Mouse (Mus musculus) MN1 (cell line): ENCODE data around the gene Cdk19.
"Not testable (repeated sequence)": the region's sequence is repeated elsewhere in the genome, so short reads cannot be mapped to it uniquely, and the experiment has no call there.

Experiments used
- DNase-seq: peaks from one replicate; pipeline ENCODE4 v3.0.0-alpha.2; 2016; ENCODE audit warnings: low spot score

Gene Cdk19

DNA sequence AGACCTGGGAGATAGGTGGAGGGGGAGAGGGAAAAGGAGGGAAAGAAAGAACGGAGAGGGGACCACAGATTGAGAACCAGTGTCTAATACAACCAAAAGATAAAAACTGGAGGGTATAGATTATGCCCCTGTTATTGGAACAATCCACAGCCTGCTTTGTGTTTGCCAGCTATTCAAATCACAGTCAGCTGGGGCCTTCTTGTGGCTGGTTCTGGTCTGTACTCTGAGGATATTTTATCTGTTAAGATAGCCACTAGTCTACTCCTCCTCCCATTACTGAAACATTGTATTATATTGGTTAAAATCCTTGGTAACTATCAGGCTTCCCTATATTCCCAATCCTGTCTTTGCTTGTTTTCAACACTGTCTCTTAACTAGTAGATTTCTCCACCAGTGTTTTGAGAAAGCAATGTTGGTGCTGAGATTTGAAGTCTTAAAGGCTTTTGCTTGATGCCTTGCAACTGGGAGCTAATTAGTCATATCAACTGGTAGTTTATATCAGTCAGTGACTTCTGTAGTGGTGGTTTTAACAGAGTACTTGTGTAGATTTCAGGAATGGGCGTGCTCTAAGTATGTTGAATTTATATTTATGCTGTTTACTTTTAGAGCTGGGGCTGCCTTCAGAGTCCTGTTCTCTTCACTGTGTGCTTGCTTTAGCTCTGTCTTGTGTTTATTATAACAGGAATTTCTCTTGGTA lies 54.2 kb downstream of the Cdk19 start:
- DNase-seq = no peak

GRCm38 (mm10) chr10:40398842-40399241 lies 59.5 kb downstream of the Cdk19 start:
- DNase-seq = no peak

GRCm38 (mm10) chr10:40399328-40399727 lies 60.0 kb downstream of the Cdk19 start:
- DNase-seq = no peak

DNA sequence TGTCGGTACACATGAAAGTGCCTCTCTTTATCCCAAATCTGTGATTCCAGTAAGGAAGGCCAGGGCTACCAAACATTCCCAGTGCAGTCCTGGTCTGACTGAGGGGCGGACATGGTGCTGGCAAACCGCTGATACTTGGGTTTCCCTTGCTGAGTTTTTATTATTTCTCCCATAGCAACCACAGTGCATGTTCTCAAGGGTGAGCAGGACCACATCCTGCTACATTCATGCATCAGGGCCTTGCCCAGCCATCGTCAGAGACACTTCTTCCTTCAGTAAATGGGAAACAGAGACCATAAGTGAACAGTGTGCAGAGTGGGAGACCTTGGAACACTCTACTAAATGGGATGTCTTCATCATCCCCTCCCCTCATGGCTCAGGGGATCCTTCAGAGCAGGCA lies 60.9 kb downstream of the Cdk19 start:
- no peak for DNase-seq

DNA sequence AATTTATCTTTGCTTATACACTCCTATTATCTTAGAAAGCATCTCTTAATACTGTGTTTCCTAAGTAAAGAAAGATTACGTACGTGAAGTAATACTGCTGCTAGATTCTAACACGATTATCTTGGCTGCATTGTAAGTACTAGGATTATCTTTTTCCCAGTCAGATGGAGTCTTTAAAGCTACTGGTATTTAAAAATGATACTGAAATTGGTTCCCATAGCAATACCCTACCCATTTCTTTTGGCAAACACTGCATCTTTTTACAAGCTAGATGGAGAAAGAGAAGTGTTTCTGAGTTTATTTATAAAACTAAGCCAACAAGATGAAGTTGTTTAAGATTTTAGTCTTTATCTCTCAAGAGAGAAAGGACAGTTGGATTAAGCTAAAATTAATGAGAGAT lies 67.3 kb downstream of the Cdk19 start:
- DNase-seq = no peak

DNA sequence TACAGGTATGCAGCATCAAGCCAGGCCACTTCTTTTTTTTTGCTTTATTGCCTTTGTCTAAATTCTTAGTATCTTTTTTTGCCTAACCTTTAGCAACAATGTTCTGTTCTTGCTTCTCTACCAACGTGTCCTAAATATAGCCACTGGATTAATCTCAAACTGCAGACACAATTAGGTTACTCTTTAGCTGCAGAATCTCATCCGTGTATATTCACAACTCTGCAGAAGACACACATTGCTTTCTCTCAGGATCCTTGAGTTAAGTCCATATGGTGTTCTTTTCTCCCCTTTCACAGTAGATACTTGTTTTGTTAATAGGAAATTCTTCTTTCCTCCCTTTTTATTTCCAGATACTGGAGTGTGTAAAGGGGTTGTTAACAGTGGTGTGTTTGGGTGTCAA lies 70.0 kb downstream of the Cdk19 start:
- DNase-seq = no peak

DNA sequence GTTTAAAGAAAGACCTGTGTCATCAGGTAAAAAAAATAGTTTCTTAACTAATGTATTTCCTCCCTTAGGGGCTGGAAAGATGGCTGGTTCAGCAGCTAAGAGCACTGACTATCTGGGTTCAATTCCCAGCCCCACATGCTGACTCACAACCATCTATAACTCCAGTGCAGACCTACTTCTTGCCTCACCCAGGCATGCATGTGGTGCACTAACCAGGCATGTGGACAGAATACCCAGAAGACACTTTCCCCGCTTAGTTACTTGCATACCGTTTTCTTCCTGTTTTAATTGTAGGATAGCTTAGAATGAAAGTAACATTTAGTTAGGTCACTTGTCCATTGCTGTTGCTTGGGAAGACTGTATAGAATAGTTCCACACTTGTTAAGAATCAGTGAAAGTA lies 72.0 kb downstream of the Cdk19 start:
- no peak for DNase-seq

DNA sequence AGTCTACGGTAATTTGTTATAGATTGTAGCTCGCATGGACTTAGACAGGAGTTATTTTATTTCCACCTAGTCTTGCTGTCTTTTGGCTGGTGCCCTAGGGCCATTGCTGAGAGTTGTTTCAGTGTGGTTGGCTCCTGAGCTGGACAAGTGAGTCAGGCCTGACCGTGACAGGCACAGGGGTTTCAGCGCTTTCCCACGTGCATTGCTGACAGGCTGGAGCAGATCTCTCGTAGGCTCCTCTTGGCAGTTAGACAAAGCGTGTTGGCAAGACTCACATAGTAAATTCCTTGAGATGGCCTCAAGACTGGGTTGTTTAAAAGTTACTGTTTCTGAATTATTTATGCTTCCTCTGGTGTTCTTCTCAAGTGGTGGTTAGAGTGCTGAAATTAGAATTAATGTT lies 77.6 kb downstream of the Cdk19 start:
- peak; percentile 23 for DNase-seq

DNA sequence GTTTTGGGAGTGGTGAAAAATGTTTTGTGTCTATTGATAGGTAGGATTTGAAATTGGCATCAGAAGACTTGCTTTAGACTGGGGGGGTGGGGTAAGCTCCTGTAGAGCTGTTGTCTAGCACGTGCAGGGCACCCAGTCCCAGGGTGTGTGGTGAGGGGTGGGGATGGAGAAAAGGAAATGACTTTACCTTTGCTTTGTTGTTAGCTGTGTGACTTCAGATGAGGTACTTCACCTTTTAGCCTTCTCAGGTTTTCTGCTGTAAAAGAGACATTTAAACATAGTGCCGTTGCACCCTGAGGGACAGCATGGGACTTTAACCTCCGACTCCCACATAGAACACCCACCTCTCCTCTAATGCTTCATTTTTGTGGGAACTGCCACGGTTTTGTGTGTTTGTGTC lies 80.5 kb downstream of the Cdk19 start:
- no peak for DNase-seq

- peak; percentile 24 for DNase-seq
Observed at GRCm38 (mm10) chr10:40420703-40421102, 81.3 kb downstream of the Cdk19 start.

DNA sequence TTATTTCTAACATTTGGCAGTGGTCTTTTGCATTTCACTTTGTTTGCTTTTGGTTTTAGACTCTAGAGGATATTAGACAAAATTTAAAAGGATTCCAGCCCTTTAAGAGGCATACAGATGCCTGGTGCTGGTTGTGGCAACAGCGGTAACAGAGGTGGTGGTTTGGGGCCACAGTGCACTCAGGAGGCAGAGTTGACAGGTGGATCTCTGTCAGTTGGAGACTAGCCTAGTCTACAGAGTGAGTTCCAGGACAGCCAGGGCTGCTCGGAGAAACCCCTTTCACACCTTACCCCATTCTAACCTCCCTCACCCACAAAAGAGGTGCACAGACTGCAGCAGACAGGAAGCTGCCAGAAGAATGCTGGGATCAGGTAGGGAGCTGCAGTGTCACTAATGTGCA lies 82.4 kb downstream of the Cdk19 start:
- no peak for DNase-seq

- no peak for DNase-seq
Observed at GRCm38 (mm10) chr10:40422696-40423095, 83.3 kb downstream of the Cdk19 start.

DNA sequence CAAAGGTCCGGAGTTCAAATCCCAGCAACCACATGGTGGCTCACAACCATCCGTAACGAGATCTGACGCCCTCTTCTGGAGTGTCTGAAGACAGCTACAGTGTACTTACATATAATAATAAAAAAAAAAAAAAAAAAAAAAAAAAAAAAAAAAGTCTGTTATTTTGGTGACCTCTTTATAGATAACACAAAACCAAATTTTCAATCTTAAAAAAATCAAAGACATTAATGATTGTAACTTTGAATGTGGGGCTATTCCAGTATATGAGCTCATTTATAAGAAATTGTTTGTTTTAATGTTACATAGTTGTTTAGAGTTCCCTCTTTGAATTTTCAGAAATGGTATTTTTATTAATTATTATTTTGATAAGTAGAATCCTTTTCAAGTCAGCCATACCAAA lies 85.1 kb downstream of the Cdk19 start:
- DNase-seq = not testable (repeated sequence)

GRCm38 (mm10) chr10:40425243-40426095 lies 86.1 kb downstream of the Cdk19 start:
- no peak for DNase-seq

- DNase-seq = no peak
Observed at GRCm38 (mm10) chr10:40426096-40426450, 86.7 kb downstream of the Cdk19 start.

- DNase-seq = no peak
Observed at GRCm38 (mm10) chr10:40428633-40429032, 89.3 kb downstream of the Cdk19 start.

- no peak for DNase-seq
Observed at GRCm38 (mm10) chr10:40429081-40429480, 89.7 kb downstream of the Cdk19 start.

DNA sequence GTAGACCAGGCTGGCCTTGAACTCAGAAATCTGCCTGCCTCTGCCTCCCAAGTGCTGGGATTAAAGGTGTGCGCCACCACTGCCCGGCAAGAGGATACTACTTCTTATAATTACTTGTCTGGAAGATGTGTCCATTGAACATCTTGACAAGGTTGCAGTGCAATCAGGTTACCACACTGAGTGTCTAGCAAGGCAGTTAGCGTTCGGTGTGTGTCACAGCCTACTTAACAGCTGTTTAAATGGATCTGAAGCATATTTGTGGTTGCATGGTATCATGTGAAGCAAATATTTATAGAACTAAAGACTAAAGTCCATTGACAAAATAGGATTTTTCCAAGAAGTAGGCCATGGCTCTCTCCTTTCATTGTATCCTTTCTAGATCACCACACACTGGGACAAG lies 90.8 kb downstream of the Cdk19 start:
- no peak for DNase-seq

DNA sequence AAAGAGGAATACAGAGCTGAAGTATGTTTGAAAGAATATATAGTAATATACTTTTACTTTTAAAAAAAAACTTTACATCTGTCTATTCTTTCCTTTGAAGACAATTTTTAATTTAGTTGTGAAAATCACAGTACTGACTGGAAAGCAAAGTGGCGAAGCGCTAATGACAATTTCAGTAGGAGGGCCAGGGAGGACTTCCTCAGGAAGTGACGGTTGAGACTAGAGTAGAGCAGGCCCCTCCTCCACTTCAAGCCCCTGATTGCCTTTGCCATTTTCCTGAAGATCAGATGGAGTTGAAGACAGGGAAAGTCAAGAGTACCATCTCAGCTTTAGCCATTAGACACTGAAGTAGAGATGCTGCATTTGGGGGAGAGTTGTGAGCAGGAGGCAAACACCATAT lies 92.6 kb downstream of the Cdk19 start:
- no peak for DNase-seq

DNA sequence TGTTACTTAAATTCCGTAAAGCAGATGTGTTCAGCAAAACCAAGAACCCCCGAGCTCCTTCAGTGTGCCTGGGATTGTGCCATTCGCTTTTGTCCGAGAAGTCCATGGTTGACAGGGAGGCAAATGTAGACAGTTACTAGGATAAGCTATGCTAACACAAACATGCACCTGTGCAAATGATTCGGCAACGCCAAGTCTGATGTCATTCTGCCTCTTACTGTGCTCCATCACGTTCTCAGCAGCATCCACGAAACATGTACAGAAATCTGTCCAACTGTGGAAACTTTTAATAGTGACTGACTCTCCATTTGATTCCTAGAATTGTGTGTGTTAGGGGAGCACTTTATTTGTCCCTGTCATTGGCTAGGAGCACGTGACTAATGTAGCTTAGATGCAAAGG lies 93.0 kb downstream of the Cdk19 start:
- DNase-seq = no peak

DNA sequence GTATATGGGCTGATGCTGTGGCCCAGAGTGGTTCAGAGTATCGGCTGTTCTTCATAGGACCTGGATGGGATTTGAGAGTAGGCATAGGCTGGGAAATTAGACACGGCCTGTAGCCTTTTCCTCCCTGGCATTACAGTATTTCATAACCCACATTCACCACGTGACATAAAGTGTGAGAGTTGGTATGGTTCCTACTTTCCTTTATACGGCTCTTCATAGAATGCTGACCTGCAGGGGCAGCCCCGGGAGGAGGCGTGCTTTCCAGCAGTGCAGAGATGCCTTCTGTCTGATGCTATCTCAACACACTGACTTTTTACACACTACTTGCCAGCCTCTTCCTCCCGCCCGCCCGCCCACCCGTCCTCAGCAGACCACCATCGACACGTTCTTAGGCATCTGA lies 96.0 kb downstream of the Cdk19 start:
- DNase-seq = no peak

GRCm38 (mm10) chr10:40437117-40437516 lies 97.8 kb downstream of the Cdk19 start:
- DNase-seq = no peak

DNA sequence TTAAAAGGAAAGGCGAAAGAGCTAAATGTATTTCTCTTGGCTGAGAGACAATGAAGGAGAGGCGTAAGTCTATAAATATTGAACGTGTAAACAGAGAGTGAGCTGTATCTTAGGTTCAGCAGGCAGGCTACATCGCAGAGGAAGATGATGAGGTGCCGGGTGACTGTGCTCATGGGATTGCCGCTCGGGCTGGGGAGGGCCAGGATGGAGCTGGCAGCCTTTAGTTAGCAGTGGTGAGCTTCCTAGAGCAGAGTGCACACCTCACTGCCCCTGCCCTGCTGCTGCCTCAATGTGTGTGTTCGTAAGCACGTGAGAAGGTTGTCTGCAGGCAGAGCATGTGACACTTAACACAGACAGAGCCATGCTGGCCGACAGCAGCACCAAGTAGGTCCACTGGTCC lies 101.4 kb downstream of the Cdk19 start:
- DNase-seq = no peak

DNA sequence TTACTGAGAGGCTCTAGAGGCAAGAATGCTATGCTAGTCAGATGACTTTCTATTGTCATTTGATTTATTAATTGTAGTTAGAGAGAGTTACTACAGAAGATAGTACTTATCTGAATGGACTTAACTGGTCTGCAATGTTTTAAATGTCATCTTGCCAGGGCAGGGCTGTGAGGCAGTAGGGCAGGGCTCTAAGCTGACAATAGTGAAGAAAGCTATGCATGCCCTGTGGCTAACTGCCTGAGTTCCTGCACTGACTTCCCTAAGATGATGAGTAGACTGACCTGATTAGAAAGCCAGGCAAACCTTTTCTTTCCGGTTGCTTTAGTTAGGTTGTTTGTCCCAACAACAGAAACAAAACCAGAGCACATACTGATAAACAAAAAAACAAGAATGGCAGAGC lies 102.7 kb downstream of the Cdk19 start:
- no peak for DNase-seq
